Comparison of ENCODE assay signal across 27 mouse cellular contexts in the genomic region with DNA sequence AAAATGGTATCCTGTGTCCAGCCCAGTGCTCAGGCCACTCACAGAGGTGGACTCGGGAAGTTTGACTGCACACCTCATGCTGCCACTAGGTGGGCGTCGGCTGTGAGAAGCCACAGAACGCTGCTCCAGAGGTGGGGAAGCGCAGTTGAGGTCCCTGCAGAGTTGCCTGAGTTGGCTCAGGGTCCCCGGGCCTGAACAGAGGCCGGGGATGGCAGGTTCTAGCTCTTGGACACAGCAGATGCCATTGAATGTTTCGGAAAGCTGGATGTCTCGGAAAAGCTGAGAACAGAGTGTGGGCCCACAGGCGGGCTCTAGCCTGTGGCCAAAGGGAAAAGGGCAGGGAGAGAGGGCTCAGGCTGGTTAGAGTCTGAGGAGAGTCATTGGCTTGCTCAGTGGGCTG.
"Had no signal": no experiment of that assay in that cellular context is flagged by ENCODE, and none has a peak within 500 bp of the region (broad histone marks: within the 10 kb centered on the region; RNA-seq: fewer than 3 reads in every experiment).

No protein-coding gene starts in this region.

- H3K4me3 ChIP-seq: gastrocnemius, adult 2 months; heart, adult 2 months; heart, embryonic 13.5 days; heart, embryonic 15.5 days; hindbrain, embryonic 10.5 days; hindbrain, embryonic 12.5 days; intestine, embryonic 15.5 days; limb, embryonic 13.5 days; limb, embryonic 15.5 days; liver, embryonic 12.5 days had no signal

- H3K27ac ChIP-seq: gastrocnemius, adult 2 months; heart, adult 2 months; heart, embryonic 13.5 days; heart, embryonic 15.5 days; hindbrain, embryonic 10.5 days; hindbrain, embryonic 12.5 days; hindbrain, embryonic 14.5 days; intestine, embryonic 15.5 days; kidney, postnatal 0 days; limb, embryonic 13.5 days; limb, embryonic 15.5 days; liver, embryonic 12.5 days; liver, embryonic 14.5 days had no signal

- H3K9ac ChIP-seq: heart, embryonic 13.5 days; heart, embryonic 15.5 days; hindbrain, embryonic 12.5 days; hindbrain, embryonic 14.5 days; intestine, embryonic 15.5 days; limb, embryonic 13.5 days; limb, embryonic 15.5 days; liver, embryonic 12.5 days; liver, embryonic 14.5 days had no signal

- H3K9me3 ChIP-seq: heart, embryonic 13.5 days; heart, embryonic 15.5 days; hindbrain, embryonic 10.5 days; hindbrain, embryonic 12.5 days; intestine, embryonic 15.5 days; limb, embryonic 13.5 days; limb, embryonic 15.5 days; liver, embryonic 12.5 days had no signal

- H3K27me3 ChIP-seq: heart, embryonic 13.5 days; heart, embryonic 15.5 days; hindbrain, embryonic 12.5 days; intestine, embryonic 15.5 days; limb, embryonic 15.5 days; liver, embryonic 12.5 days had no signal

- H3K4me1 ChIP-seq: heart, embryonic 15.5 days; hindbrain, embryonic 10.5 days; intestine, embryonic 15.5 days; limb, embryonic 15.5 days; liver, embryonic 12.5 days had no signal

- ATAC-seq: hindbrain, embryonic 16.5 days; inflammation-experienced regulatory T-cells, adult 6 months; liver, embryonic 12.5 days had no signal

- H3K4me2 ChIP-seq: heart, embryonic 11.5 days; heart, embryonic 13.5 days; heart, embryonic 15.5 days; hindbrain, embryonic 12.5 days; hindbrain, embryonic 14.5 days; intestine, embryonic 15.5 days; limb, embryonic 13.5 days; limb, embryonic 15.5 days; liver, embryonic 12.5 days had no signal

- H3K36me3 ChIP-seq: heart, embryonic 13.5 days; heart, embryonic 15.5 days; hindbrain, embryonic 10.5 days; hindbrain, embryonic 12.5 days; intestine, embryonic 15.5 days; limb, embryonic 13.5 days; limb, embryonic 15.5 days; liver, embryonic 12.5 days had no signal

- DNase-seq: gastrocnemius, adult 2 months; gastrocnemius, postnatal 10 days; gastrocnemius, postnatal 25 days; heart, adult 2 months; heart, postnatal 14 days; heart, postnatal 4 days; kidney, adult 18-20 months; kidney, adult 8-10 months; kidney, postnatal 14 days; kidney, postnatal 36 days; layer of hippocampus, adult 9-11 months; layer of hippocampus, postnatal 36 days; left cerebral cortex, postnatal 4 days had no signal
